Mouse (Mus musculus) adrenal gland, postnatal 36 days (tissue): ENCODE results near the gene Zbtb12. TPM values are rescaled to one million over a fixed set of nuclear protein-coding genes. Genes with fewer than 3 reads are reported as not detected.
A peak's percentile ranks its signal among the peaks of the same experiment; 100 is the strongest.
"Not testable (repeated sequence)": the region's sequence is repeated elsewhere in the genome, so short reads cannot be mapped to it uniquely, and the experiment has no call there.

ENCODE experiments used
- DNase-seq, 2 experiments: peaks; one replicate each; pipeline ENCODE4 v3.0.0; 2021; ENCODE audit warnings: mixed read lengths in 1 of 2
- total RNA-seq, 2 experiments: library from RNA; stranded (reverse); gene quantifications; 2 replicates each; pipeline ENCODE4 v1.2.3; 2021

Gene Zbtb12
- total RNA-seq, 2 experiments from 2014 or later: 10.4 to 17.4 TPM

- not testable (repeated sequence) for DNase-seq
Observed at GRCm38 (mm10) chr17:34900826-34901225, 21.5 kb downstream of the Zbtb12 start.

- DNase-seq: not testable (repeated sequence)
Observed at GRCm38 (mm10) chr17:34901948-34902347, 22.7 kb downstream of the Zbtb12 start.

- no peak for DNase-seq
Observed at GRCm38 (mm10) chr17:34902895-34903294, 23.6 kb downstream of the Zbtb12 start.

DNA sequence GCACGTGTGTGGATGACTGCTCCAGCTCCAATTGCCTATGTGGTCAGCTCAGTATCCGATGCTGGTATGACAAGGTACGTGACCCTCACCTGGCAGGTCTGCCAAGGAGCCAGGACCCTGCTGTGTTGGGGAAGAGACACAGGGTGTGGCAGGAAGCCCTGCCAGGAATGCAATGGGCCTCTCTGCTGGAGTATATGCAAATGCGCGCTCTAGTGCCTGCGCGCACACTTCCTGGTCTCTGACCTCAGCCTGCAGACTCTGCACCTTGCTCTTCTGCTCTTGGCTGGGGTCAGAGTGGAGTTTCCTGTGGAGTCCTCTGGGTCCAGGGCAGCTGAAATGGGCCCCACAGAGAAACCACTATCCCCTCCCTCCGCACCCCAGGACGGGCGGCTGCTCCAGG, 31.7 kb downstream of the Zbtb12 start:
- no peak for DNase-seq

DNA sequence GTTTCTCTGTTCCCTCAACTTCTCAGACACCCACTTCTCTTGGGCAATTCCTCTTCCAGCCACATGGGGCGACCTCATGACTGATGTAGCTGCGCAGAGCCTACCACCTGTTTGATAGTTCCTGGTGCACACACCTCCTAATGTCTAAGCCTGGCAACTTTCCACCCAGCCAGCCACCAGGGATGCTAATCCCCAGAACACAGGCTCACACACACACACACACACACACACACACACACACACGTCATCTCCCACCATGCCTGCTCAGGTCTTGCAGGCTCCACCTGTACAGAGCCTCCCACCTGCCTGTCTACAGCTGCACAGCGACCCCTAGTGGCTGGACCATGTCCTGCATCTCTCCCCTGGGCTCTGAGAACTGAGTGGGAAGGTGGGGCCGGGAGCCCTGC, 32.7 kb downstream of the Zbtb12 start:
- DNase-seq: peak; percentile 80 to 83

GRCm38 (mm10) chr17:34913930-34914665, 34.8 kb downstream of the Zbtb12 start, which contains the start of gene Slc44a4:
TSS of gene Slc44a4 (plus strand) at chr17:34914466.
- DNase-seq: no peak

- DNase-seq: peak; percentile 50 to 72
Observed at GRCm38 (mm10) chr17:34915410-34915831, 36.1 kb downstream of the Zbtb12 start.

DNA sequence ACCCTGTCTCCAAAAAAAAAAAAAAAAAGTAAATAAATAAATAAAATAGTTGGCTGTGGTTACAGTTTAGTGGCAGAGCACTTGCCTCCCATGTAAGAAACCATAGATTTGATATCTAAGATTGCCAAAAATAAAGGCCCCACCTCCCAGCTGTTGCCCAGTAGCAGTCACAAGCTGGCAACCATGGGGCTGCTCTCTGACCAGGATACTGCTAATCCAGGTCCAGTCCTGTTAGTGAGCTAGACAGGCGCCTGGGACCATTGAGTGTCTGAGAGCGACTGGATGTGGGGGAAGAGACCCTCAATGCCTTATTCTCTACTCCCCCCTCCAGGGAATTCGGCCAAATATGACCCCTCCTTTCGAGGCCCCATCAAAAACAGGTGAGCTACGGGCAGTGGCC, 37.0 kb downstream of the Zbtb12 start:
- DNase-seq: no peak

- no peak for DNase-seq
Observed at GRCm38 (mm10) chr17:34917188-34917587, 37.9 kb downstream of the Zbtb12 start.

DNA sequence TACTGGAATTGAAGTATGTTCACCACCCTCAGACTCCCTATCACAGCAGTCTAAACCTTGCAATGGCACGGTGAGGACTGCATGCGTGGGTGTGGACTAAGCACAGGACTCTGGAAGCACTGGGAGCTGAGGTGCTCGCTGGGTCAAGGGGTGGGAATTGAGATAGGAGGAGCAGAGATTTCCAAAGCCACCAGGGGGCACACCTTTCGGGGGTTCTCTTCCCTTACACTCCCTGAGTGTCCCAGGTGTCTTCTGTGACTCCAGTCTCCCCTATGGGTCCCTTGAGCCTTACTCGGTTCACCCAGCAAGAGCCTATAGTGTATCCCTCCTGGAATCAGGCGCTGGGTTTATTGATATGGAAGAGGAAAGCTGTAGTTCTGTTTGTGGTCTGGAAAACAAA, 43.7 kb downstream of the Zbtb12 start:
- no peak for DNase-seq

GRCm38 (mm10) chr17:34924258-34924657, 45.0 kb downstream of the Zbtb12 start:
- DNase-seq: no peak

DNA sequence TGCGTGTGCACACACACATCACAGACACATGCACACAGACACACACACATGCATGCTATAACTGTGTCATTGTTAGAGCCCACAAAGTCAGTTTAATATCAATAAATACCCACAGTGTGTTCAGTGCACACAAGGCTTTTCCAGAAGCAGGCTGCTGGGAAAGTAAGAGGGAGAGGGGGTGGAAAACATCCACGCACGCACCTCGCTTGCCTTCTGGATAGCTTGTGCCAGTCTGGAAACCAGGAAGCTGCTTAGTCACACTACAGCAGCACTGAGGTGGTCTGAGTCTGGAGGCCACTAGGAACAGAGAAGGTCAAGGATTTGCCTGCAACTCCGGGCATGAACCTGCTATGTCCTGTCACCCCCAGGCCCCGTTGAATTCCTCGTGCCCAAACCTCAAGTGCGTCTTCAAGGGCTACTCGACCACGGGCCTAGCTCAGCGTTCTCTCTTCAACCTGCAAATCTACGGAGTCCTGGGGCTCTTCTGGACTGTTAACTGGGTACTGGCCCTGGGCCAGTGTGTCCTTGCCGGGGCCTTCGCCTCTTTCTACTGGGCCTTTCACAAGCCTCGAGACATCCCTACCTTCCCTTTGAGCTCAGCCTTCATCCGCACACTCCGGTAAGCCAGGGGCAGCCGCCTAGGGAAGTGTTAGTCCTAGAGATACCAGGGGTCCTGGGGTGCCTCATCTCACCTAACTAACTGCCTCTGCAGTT, 48.2 kb downstream of the Zbtb12 start:
- DNase-seq: peak; percentile 47 to 55

- no peak for DNase-seq
Observed at GRCm38 (mm10) chr17:34928841-34929240, 49.6 kb downstream of the Zbtb12 start.

GRCm38 (mm10) chr17:34931061-34931734, 51.9 kb downstream of the Zbtb12 start, which contains the start of gene Neu1:
TSS of gene Neu1 (plus strand) at chr17:34931253.
- DNase-seq: peak; percentile 99

GRCm38 (mm10) chr17:34931735-34932098, 52.4 kb downstream of the Zbtb12 start:
- peak; percentile 29 to 45 for DNase-seq

DNA sequence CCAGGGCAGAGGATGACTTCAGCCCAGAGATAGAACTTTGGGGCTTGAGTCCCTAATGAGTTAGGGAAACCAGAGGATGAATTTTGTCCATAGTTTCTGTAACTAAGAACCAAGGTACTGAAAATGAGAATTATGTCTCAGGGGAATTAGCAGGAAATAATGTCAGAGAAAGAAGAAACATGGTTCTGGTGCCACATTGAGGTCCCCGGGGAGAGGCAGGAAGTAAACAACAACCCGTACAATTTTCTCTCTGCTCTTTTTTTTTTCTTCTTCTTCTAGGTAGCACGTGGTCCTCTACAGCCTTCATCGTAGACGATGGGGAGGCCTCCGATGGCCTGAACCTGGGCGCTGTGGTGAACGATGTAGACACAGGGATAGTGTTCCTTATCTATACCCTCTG, 53.0 kb downstream of the Zbtb12 start:
- no peak for DNase-seq

GRCm38 (mm10) chr17:34934031-34934430, 54.7 kb downstream of the Zbtb12 start:
- DNase-seq: no peak

GRCm38 (mm10) chr17:34934830-34935229, 55.5 kb downstream of the Zbtb12 start:
- DNase-seq: peak in 1 of 2 experiments; percentile 58

DNA sequence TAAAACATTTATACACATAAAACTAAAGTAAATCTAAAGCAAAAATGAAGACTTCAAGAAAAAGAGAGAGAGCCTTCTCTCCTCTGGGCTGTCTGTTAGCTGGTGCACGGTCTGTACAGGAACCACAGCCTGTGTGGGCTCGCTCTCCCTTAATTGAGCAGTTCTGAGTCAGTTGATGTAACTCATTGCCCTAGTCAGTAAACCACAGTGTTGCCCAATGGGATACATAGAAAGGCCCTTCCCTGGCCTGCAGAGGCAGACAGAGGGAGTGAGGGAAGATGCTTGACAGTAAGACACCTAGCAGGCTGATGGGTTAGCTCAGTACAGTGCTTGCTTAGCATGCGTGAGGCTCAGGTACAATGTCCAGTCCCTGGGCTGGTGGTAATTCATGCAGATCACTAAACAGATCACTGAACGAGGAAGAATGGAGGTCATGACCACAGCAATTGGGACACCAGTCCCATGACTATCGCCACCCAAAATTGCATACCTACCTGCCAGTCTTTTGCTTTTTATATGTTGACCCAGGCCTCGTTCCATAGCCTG, 58.8 kb downstream of the Zbtb12 start:
- DNase-seq: no peak

GRCm38 (mm10) chr17:34941344-34942041, 62.2 kb downstream of the Zbtb12 start:
- DNase-seq: peak in 1 of 2 experiments; percentile 28

GRCm38 (mm10) chr17:34943128-34943815, 64.0 kb downstream of the Zbtb12 start:
- DNase-seq: no peak
